Mouse (Mus musculus): ENCODE data around the gene Adamts16.

DNA sequence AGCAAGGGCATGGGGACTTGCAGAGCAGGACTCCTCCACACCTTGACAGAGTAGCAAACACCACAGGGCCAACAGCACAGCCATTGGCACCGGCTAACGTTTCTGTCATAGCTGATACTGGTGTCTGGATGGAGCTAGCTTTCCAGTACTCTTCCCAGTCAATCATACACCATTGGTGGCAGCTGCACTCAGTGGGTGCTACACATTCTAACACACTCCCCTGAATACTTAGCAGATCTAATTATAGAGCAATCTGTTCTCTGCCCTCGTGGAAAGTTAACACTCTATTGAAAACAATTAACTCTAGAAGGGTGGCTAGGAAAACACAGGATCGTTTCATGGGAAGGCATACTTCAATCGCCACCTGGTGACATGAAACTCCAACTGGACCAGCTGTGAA, 43.2 kb downstream of the Adamts16 start:
- TF ChIP-seq CTCF (IDR thresholded peaks at IDR 0.05; ENCODE audit: low read depth, low read length) = no peak
- no peak for TF ChIP-seq POLR2A (IDR thresholded peaks at IDR 0.05; ENCODE audit: insufficient read depth, low read length)
